Mouse (Mus musculus) cerebellum, adult (tissue): ENCODE measurements at regions not wholly inside any gene's neighbourhood (a gene's known extent, or its start where the extent isn't known, plus 50 kb on each side); places are given as distances from the start of the nearest gene placed in this dataset.
A peak's percentile ranks its signal among the peaks of the same experiment; 100 is the strongest.

Experiments used
- ATAC-seq: cut with Nextera tagmentation; 2 replicates; pipeline ENCODE4 v1.9.2; 2017; ENCODE audit warnings: mild to moderate bottlenecking, moderate library complexity, mixed read lengths; ENCODE audit not compliant: insufficient number of reproducible peaks, low FRiP score, low TSS enrichment

DNA sequence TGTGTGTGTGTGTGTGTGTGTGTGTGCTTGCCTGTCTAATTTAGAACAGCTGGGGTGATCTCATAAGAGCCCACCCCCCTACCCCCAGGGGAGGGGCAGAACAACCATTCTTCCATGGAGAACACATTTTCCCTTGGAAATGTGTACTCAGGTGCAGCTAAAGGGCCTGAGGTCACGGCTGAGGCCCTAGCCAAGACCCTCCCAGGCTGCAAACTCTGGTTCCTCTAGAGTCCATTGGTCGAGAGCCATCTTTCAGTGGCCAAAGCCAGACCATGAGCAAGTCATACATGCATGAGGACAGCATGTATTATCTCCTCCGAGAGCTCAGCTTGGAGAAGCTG, 154.9 kb upstream of the Tnp1 start:
- ATAC-seq = no peak

DNA sequence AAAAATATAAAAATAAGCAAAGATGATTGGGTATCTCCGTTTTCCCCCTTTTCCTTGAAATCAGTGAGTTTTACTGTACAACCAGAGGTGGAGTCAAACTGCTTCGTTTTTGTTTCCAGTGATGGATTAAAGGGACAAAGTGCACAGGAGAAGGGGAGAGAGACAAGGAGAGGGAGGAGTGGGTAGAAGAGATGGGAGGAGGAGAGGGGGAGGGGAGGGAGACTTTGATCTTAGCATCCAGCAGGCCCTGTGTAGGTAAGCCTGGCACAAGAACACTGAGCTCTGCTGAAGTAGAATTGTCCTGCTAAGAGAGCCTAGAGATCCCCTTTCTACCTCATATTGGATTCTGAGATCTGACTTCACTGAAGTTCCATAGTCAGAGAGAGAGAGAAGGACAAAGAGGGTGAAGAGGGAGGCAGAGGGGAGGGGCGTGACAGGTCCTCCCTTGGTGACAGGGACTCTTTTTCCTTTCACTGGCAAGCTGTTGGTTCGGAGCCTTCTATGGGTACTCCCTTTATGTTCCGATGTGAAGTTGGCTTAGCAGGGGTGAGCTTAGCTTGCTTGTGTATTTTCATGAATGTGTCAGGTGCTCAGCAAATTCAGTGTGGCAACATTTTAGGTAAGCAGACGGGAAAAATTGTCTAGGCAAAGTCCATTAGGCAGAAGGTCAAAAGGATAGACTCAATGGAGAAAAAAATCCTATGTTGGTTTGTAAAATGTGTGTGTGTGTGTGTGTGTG, 154.4 kb upstream of the Tnp1 start:
- no peak for ATAC-seq

DNA sequence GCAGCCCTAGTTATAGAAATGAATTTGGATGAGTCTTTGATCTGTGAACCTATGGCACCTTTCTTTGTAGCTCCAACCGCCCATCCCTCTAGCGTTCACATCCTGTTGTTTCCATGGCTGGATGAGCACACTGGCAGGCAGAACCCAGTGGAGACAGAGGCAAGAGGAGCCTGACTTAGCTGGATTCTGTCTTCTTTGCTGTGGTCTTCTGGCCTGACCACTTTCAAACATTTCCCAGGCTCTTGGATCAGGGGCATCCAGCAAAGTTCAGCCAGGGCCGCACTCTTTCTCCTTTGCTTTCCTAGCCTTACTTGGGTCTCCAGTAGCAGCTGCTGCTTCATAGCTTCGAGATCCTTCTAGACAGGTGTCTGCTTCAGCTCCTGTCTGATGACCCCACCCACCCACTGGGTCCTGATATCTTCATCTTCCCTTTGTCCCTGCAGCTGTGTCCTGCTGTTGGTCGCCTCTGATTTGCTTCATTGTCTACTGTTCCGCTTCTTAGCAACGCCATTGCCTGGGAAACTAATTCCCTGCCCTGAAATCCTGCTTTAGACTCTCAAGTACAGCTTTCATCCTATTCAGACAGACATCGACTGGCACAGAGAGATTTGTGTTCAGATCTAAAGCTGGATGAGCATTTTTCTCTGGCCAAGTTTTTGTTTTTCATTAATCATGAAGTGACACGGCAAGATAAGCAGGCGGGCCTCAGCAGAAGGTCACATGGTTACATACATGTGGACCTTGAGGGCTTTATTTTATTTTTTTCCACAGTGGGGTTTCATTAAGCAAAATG, 153.6 kb upstream of the Tnp1 start:
- ATAC-seq = no peak

DNA sequence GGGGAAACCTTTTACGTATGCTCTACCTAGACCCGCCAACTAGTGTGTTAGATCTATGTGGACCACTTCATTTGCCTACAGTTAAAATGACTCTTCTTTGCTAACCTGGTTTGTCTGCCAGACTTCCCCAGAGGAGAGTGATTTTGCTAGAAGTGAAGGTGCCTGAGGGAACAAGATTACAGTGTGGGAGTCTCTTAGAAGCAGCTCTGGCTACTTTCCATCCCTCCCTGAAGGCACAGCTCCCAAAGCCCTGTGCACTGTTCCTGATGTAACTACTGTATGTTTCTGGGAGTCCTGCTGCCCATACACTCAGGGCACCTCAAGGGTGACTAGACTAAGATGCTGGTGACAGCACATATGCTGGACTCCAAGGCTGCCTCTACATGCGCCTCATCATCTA, 144.5 kb upstream of the Tnp1 start:
- ATAC-seq = no peak

DNA sequence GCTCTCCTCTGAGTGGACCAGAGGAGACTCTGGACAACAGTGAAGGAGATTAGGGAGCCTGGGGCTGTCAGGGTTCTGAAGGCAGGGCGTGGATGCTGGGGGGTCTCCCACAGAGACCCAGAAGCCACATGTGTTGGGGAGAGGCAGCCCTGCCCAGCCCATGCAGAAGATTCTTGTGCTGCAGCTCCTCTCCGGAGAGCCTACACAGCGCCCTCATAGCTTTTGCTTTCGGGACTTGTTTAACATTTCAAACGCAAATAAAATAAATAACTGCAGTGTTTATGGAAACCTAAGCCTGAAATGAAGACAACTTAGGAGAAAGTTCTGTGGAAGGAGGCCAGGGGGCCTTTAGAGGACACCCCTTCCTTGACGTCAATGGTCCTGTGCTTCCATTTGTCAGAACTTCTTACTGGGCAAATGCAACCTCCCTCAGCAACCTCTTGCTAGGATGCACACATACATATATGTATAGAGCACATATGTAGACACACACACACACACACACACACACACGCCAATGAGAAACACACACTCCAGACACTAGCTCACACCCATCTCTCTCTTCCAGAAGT, 143.8 kb upstream of the Tnp1 start:
- ATAC-seq = no peak

DNA sequence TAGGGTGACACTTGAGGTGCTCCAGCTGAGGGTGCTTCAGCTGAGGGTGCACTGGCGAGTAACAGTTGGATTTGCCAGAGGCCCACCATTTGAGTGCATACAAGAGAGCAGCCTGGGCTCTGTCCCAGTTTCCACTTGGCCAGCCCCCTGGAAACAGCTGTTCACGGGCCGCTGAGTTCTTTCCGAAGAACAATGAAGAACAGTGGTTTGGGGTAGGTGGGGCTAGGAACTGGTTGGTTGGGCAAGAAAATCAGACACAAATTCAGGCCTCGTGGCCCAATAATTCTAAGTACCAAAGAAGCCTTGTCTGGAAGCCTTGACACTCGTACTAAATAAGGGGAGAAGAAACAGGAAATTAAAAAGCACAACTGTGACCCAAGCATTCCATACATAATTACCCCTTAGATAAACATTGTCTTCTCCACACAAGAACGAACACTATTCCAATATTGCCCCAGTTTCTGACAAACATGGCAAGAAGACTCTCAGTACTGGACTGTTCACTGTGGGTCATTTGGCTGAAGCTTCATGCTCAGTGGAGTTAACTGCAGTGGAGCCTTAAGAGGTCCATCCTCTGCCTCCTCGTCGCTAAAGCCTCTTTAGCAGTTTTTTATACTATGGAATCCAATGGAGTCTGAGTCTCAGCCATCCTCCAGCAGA, 137.9 kb upstream of the Tnp1 start:
- ATAC-seq = no peak

DNA sequence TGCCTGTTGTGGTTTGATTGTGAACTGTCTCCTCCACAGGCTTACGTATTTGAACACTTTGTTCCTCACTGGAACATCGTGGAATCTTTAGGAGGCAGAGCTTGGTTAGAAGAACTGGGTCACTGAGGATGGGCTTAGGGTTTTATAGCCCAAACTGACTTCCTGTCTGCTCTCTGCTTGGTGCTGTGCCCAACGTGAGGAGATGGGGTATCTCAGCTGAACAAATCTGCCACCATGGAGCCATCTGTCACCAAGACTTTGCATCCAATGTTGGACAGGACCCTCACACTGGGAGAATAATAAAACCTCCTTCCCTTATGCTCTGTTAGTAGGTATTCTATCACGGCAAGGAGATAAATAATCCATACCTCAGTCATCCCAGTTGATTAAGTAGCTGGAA, 134.2 kb upstream of the Tnp1 start:
- ATAC-seq = no peak

DNA sequence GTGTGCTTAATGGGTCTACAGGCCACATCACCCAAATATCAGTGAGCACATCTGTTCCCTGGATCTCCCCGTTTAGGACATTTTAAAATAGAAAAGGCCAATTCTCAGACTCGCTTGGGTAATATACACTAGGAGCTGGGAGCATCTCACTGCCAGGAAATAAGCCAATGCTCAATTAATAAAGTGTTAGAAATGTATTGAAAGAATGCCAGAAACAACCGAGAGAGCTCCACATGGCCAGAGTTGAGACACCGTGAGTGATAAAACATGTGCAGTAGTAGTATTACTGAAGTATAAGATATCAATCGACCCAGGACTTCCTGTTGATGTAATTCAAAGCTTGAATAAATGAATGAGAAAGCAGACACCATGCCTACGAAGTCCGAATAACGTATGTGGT, 127.1 kb upstream of the Tnp1 start:
- no peak for ATAC-seq

DNA sequence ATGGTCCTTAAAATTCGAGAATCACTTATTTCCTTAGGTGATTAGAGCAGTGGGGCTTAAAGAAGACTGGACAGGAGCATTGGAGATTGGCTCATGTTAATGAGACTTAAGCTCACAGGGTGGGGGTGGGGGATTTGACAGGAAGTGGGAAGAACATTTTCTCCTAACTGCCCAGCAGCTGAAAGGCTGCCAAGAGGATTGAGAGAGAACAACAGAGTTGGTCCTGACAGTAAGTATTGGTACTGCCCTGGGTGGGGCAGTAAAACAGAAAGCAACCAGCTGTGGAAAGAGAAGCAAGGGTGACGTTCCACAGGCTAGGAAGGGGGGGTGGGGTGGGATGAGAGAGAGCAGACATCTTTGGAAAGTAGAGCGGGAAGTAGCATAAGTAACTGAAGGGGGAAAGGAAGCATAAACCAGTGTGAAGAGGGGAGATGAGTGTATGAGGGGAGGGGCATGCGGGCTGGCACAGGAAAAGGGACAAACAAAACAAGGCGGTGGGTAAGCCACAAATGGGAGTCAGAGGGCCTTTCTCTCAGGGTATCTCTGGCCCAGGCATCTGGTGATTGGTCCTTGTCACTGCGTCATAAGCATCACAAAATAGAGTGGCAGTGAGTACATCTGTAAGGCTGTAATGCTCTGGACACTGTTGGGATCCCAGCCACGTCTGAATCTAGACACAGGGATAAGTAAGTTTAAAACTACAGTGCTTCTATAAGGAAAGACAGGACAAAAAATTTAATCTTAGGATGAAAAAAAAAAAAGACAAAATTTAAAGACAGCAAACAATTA, 125.0 kb upstream of the Tnp1 start:
- ATAC-seq = no peak

DNA sequence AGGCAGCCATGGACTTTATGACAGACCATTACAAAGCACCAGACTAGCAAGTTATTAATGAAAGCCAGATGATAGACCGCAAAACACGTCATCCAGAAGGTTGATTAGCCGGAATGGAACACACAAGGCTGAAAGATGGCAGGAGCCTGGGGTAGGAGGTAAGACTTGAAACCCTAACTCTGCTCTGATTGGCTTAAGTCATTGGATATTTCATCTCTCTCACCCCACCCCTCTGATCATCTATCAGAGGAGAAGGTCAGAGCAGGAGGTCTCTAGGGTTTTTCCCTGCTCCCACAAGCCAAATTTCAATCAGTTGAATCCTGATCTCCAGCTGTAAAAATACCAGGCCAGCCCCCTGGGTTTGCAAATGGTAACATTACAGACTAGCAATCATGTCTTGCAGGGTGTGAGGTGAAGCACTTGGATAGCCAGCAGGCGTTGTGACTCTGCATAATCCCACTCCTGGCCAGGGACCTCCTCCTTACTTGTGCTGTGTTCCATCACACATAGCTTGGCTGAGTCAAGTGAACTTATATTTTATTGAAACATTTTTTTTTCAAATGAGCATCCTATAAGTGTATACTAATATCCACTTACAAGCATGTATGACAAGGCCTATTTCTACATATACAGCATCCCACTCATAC, 114.6 kb upstream of the Tnp1 start:
- ATAC-seq = no peak

DNA sequence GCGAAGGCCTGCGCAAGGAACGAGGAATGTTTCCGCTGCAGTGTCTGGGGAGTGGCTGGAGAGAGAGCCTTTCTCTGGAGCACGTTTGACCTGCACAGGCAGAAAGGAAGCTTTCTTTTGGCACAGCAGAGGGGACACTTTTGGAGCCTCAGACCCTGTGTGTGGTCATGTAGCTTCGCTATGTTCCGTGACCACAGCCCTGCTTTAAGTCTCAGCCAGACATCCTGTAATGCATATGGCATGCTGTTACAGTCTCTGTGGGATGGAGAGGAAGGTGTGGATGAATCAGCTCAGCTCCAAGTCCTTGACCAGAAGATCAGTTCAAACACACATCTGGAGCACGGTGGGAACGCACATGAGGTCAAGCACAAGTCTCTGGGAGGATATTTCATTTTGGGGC, 107.3 kb upstream of the Tnp1 start:
- no peak for ATAC-seq

DNA sequence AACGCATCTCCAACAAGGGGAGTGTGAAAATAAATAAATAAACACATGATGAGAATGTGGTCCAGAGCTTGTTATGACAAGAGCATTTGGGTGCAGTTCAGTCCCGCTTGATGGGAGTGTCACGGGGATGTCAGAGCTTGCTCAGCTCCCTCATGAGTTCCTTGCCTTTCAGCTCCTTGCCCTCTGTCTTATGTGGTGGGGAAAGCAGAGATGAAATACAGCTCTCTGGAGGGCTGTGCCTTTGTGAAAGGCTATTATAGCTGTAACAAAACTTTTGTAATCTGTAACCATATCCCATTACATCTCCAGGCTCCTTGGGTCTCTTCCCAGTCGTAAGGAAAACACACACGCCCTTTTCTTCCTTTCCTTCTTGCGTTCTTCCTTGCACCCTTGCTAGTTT, 103.0 kb upstream of the Tnp1 start:
- no peak for ATAC-seq

DNA sequence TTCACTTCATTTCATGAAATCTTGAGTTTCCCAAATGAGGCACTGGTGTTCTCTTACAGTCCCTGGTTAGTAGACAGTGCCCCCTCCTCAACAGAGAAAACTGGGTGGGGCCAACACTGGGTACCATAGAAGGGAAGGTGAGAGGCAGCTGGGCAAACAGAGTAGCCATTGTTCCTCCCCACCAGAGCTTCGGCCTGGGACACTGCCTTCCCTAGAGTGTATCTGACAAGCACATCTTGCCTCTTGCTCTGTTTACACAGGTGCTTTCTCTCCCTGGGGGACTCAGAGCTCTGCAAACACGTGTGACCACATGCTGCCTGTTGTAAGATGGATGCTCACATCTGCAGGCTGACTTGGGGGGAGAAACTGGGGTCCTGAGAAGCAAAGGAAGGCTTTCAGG, 100.8 kb upstream of the Tnp1 start:
- no peak for ATAC-seq

DNA sequence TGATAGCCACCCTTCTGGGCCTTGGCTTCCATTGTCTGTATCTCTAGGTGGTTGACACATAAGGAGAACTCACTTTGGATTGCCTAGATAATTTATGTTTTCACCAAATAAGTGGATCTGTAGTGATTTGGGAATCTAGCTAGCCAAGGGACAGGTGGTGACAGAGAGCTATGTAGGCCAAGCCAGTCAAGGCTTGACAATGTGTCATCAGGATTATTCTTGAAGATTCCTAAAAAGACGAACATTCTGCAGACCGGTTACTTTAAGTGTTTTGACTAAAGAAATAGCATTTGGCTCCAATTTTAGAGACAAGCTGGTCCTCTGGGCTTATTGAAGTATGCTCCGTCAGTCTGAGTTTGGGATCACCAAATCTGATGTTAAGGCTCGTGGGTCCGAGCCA, 100.1 kb upstream of the Tnp1 start:
- ATAC-seq = no peak

DNA sequence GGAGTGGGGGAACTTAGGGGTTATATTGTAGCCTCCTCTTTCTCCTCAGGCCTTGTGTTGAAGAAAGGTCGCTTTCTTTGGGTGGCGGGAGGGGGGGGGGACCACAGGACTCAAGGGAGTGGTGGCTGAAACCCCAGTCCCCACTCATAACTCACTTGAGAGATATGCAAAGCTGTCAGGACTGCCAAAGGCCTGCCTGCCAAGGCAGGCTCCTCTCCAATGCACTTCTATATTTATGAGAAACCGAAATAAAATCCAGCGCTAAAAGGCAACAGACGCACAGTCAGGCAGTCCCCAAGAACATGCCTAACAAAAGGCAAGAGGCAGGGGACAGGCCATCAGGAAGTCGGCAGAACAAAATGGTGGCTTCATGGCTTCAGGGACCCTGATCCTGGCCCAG, 97.4 kb upstream of the Tnp1 start:
- ATAC-seq = no peak

DNA sequence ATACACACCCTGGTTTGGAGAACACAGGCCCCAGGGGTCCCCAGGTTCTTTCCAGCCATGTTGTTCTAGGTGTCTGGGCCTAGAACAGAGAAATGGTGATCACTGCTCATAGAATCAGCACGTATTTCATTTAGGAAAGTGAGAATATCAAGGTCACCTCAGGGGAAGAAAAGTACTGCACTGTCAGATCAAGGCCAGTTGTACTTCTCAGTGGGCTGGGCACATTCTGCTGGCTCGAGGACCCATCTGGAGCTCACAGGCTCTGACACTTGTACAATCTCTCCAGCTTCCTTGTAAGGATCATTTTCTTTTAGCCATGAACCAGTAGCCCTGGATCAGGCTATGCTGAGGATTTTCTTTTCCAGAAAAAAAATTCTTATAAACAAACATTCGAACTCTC, 97.0 kb upstream of the Tnp1 start:
- no peak for ATAC-seq

DNA sequence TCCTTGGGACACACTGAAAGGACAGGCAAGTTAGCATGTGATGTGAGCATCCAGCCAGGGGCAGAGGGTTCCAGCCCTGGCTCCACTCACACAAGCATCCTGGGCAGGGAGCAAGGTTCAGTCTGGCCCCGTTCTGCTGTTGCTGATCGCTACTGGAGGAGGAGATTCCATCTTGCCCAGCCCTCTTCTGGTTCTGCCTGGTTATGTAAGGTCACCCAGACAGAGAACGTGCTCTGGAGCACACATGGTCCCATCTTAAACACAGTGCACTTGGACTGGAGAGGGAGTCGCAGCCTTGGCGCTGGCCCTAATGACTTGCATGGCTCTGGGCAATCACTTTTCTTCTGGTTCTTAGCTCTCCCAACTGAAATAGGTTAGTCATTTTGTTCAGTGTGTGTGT, 96.2 kb upstream of the Tnp1 start:
- peak; percentile 42; the same call in 1 of the 2 replicates for ATAC-seq

DNA sequence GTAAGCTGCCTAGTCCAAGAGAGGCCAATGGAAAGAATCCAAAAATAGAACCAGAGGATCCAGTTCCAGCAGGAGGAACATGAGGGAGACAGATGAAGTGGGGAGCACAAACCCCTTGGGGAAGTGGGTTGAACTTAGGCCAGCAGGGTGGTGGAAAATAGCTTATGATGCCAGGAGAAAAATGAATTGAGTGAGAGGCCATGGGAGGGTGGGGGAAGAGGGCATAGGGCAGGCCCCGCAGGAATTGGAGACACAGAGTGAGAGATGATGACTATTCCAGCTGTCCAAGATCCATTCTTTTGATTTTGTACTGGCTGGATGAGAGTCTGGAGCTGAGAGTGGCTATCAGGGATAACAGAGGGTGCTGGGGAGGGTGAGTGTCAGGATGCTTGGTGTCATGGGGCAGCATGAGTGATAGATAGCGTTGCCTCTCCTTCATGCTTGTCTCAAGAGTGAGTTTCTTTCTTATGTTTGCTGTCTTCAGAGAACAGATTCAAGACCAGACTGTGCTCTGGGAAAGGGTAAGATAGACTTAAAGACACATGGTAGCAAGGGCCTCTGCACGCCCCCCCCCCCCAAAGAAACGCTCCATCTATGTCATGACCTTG, 90.3 kb upstream of the Tnp1 start:
- ATAC-seq = no peak

DNA sequence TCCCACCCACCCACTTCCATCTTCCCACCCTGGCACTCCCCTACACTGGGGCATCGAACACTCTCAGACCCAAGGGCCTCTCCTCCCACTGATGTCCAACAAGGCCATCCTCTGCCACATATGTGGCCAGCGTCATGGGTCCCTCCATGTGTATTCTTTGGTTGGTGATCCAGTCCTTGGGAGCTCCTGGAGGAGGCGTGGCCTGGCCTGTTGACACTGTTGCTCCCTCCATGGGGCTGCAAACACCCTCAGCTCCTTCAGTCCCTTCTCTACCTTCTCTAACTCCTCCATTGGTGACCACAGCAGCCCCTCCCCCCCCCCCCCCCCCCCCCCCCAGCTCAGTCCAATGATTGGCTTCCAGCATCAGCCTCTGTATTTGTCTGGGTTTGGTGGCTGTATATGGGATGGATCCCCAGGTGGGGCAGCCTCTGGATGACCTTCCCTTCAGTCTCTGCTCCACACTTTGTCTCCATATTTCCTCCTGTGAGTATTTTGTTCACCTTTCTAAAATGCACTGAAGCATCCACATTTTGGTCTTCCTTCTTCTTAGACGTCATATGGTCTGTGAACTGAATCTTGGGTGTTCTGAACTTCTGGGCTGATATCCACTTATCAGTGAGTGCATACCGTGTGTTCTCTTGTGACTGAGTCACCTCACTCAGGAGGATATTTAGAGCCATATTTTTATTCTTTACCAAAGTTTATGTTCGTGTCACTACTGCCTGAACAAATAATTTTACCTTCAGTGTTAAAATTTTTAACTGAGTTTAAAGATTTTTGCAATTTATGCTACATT, 82.1 kb upstream of the Tnp1 start:
- ATAC-seq = no peak
